ENCODE assay signal across 33 mouse cellular contexts in genomic region chr16:46165305-46165704, GRCm38 (mm10). TPM values are rescaled to one million over a fixed set of nuclear protein-coding genes. Genes with fewer than 3 reads are reported as not detected.
DNase-seq lines count a peak whose midpoint lies in the region; ATAC-seq and TF ChIP-seq lines count a peak whose summit lies in the region.
"Had no signal": no experiment of that assay in that cellular context is flagged by ENCODE, and none has a peak within 500 bp of the region (broad histone marks: within the 10 kb centered on the region; RNA-seq: fewer than 3 reads in every experiment).

No protein-coding gene starts in this region.

- H3K36me3 ChIP-seq in forebrain, postnatal 0 days (ENCODE audit: insufficient read depth): no peaks in the 10 kb centered on the region
- no peaks in the 10 kb centered on the region for H3K36me3 ChIP-seq in forebrain, embryonic 16.5 days (ENCODE audit: control insufficient read depth, insufficient read depth)
- no peaks in the 10 kb centered on the region for H3K36me3 ChIP-seq in heart, embryonic 11.5 days (ENCODE audit: control insufficient read depth, insufficient read depth, low read length)
- H3K36me3 ChIP-seq: embryonic facial prominence, embryonic 10.5 days; embryonic facial prominence, embryonic 13.5 days; forebrain, embryonic 12.5 days; forebrain, embryonic 15.5 days; heart, embryonic 13.5 days had no signal

- no peak overlapping the region for H3K4me3 ChIP-seq in forebrain, postnatal 0 days (ENCODE audit: low read depth, low read length)
- H3K4me3 ChIP-seq in forebrain, embryonic 16.5 days (replicated peaks; ENCODE audit: low read length): no peak overlapping the region
- H3K4me3 ChIP-seq in heart, embryonic 11.5 days (ENCODE audit: low read depth, low read length): no peak overlapping the region
- H3K4me3 ChIP-seq: embryonic facial prominence, embryonic 10.5 days; embryonic facial prominence, embryonic 13.5 days; erythroblast, embryonic 14.5 days; forebrain, embryonic 12.5 days; forebrain, embryonic 15.5 days; heart, adult 2 months; heart, embryonic 13.5 days had no signal

- no peak overlapping the region for H3K27ac ChIP-seq in forebrain, postnatal 0 days (ENCODE audit: low read depth, low read length)
- no peak overlapping the region for H3K27ac ChIP-seq in forebrain, embryonic 16.5 days (ENCODE audit: low read length)
- no peak overlapping the region for H3K27ac ChIP-seq in heart, embryonic 11.5 days (ENCODE audit: low read depth, low read length)
- H3K27ac ChIP-seq: embryonic facial prominence, embryonic 10.5 days; embryonic facial prominence, embryonic 13.5 days; forebrain, embryonic 12.5 days; forebrain, embryonic 15.5 days; heart, adult 2 months; heart, embryonic 13.5 days; hindbrain, embryonic 14.5 days; hindbrain, postnatal 0 days had no signal

- no peaks in the 10 kb centered on the region for H3K4me1 ChIP-seq in forebrain, postnatal 0 days (ENCODE audit: insufficient read depth)
- H3K4me1 ChIP-seq in forebrain, embryonic 16.5 days (replicated peaks; ENCODE audit: control insufficient read depth, insufficient read depth, low read length): no peaks in the 10 kb centered on the region
- no peaks in the 10 kb centered on the region for H3K4me1 ChIP-seq in heart, embryonic 11.5 days (ENCODE audit: control insufficient read depth, insufficient read depth, low read length)
- H3K4me1 ChIP-seq: embryonic facial prominence, embryonic 10.5 days; embryonic facial prominence, embryonic 13.5 days; forebrain, embryonic 12.5 days; forebrain, embryonic 15.5 days; heart, embryonic 13.5 days had no signal

- no peak overlapping the region for H3K9ac ChIP-seq in forebrain, postnatal 0 days
- no peak overlapping the region for H3K9ac ChIP-seq in forebrain, embryonic 16.5 days (replicated peaks; ENCODE audit: low read depth, low read length)
- H3K9ac ChIP-seq in heart, embryonic 11.5 days (ENCODE audit: low read depth, low read length): no peak overlapping the region
- H3K9ac ChIP-seq: embryonic facial prominence, embryonic 13.5 days; forebrain, embryonic 12.5 days; forebrain, embryonic 15.5 days; heart, embryonic 13.5 days; hindbrain, embryonic 14.5 days had no signal

- WGBS in forebrain, postnatal 0 days: 58% methylated on average over 4 of the region's 4 CpGs
- 68% methylated on average over 4 of the region's 4 CpGs for WGBS in forebrain, embryonic 16.5 days
- 75% methylated on average over 4 of the region's 4 CpGs for WGBS in heart, embryonic 11.5 days (ENCODE audit: insufficient replicate concordance)

- H3K9me3 ChIP-seq in forebrain, postnatal 0 days (ENCODE audit: low read length): no peaks in the 10 kb centered on the region
- H3K9me3 ChIP-seq in forebrain, embryonic 16.5 days (ENCODE audit: control insufficient read depth, low read length): no peaks in the 10 kb centered on the region
- H3K9me3 ChIP-seq in heart, embryonic 11.5 days (replicated peaks; ENCODE audit: control insufficient read depth, low read length): no peaks in the 10 kb centered on the region
- H3K9me3 ChIP-seq: embryonic facial prominence, embryonic 10.5 days; embryonic facial prominence, embryonic 13.5 days; forebrain, embryonic 12.5 days; forebrain, embryonic 15.5 days; heart, embryonic 13.5 days had no signal

- intact Hi-C loops in gastrocnemius, postnatal 36 days (cut with DNase I): no loop called here

- ATAC-seq in forebrain, postnatal 0 days: no peak
- ATAC-seq in forebrain, embryonic 16.5 days: no peak
- no peak for ATAC-seq in heart, embryonic 11.5 days (replicated peaks; ENCODE audit: insufficient number of reproducible peaks, low FRiP score, low TSS enrichment)
- ATAC-seq: forebrain, embryonic 15.5 days; hindbrain, postnatal 0 days; inflammation-experienced regulatory T-cells, adult 6 months; intestine, embryonic 16.5 days; Patski had no signal

- H3K4me2 ChIP-seq in forebrain, postnatal 0 days (ENCODE audit: low read depth): no peak overlapping the region
- no peak overlapping the region for H3K4me2 ChIP-seq in forebrain, embryonic 16.5 days (ENCODE audit: low read length)
- H3K4me2 ChIP-seq in heart, embryonic 11.5 days: no peak overlapping the region
- H3K4me2 ChIP-seq: embryonic facial prominence, embryonic 13.5 days; forebrain, embryonic 12.5 days; forebrain, embryonic 15.5 days; heart, embryonic 13.5 days; hindbrain, embryonic 14.5 days had no signal

- H3K27me3 ChIP-seq in forebrain, postnatal 0 days (ENCODE audit: insufficient read depth, low read length): no peaks in the 10 kb centered on the region
- no peaks in the 10 kb centered on the region for H3K27me3 ChIP-seq in forebrain, embryonic 16.5 days (replicated peaks; ENCODE audit: control insufficient read depth, insufficient read depth, low read length)
- no peaks in the 10 kb centered on the region for H3K27me3 ChIP-seq in heart, embryonic 11.5 days (ENCODE audit: control insufficient read depth, insufficient read depth, low read length)
- H3K27me3 ChIP-seq: embryonic facial prominence, embryonic 13.5 days; forebrain, embryonic 12.5 days; forebrain, embryonic 15.5 days; heart, embryonic 13.5 days had no signal

- no peak for TF ChIP-seq CTCF in forebrain, postnatal 0 days (IDR thresholded peaks at IDR 0.05; ENCODE audit: low read depth)

- DNase-seq in forebrain, postnatal 0 days: peak; percentile 17
- DNase-seq in heart, adult 8-10 months (ENCODE audit: low spot score): peak; percentile 13
- peak; percentile 7 for DNase-seq in right cerebral cortex, adult 18-20 months
- no peak for DNase-seq in right cerebral cortex, postnatal 10 days (ENCODE audit: low spot score in 2 of 2)
- no peak for DNase-seq in gastrocnemius, postnatal 36 days
- no peak for DNase-seq in urinary bladder, postnatal 36 days (ENCODE audit: low spot score in 2 of 2)
- DNase-seq: adrenal gland, postnatal 10 days; adrenal gland, postnatal 36 days; cerebellum, adult 11-12 months; cerebellum, adult 8-10 months; cerebellum, postnatal 10 days; cerebellum, postnatal 36 days; embryo, embryonic 11 days; gastrocnemius, postnatal 10 days; heart, postnatal 4 days; kidney, adult 18-20 months had no signal

RNA-seq across cellular contexts. Expression of gene Gm4737, which starts 10.4 kb away (rescaled TPM):
- total RNA-seq in forebrain, postnatal 0 days (2014; rRNA removed): 0.90 and 1.4 TPM in 2 replicates
- polyA plus RNA-seq in forebrain, postnatal 0 days (2015; fragmentation: Nextera tagmentation; extraction: Ambion mirVana): 0.90 and 2.1 TPM in 2 replicates
- polyA plus RNA-seq in forebrain, embryonic 16.5 days (2015; fragmentation: Nextera tagmentation; extraction: Ambion mirVana): 2.3 and 2.9 TPM in 2 replicates
- total RNA-seq in heart, adult 8-10 months (2022): 10 to 100 TPM; 10.0 to 12.8 (median 12.0) TPM
- polyA plus RNA-seq in heart, embryonic 11.5 days (2014; fragmentation: Nextera tagmentation; extraction: Ambion mirVana): 3.2 and 3.3 TPM in 2 replicates
- total RNA-seq in gastrocnemius, postnatal 36 days (2021): 10 to 100 TPM; 12.5 to 17.5 TPM

RNA-seq across cellular contexts. Expression of gene Cd96, which starts 45.3 kb away (rescaled TPM):
- total RNA-seq in forebrain, postnatal 0 days (2014; rRNA removed): 0.10 and 0.46 TPM in 2 replicates
- polyA plus RNA-seq in forebrain, postnatal 0 days (2015; fragmentation: Nextera tagmentation; extraction: Ambion mirVana): 0.06 TPM in 1 of 2 replicates, not detected in the other
- 0.11 TPM in 1 of 2 replicates, not detected in the other for polyA plus RNA-seq in forebrain, embryonic 16.5 days (2015; fragmentation: Nextera tagmentation; extraction: Ambion mirVana)
- not detected for total RNA-seq in heart, adult 8-10 months (2022)
- 0.13 TPM in 1 of 2 replicates, not detected in the other for polyA plus RNA-seq in heart, embryonic 11.5 days (2014; fragmentation: Nextera tagmentation; extraction: Ambion mirVana)
- not detected for total RNA-seq in gastrocnemius, postnatal 36 days (2021)
- total RNA-seq: adrenal gland, postnatal 36 days; gastrocnemius, adult 18-20 months; gastrocnemius, postnatal 10 days; gastrocnemius, postnatal 4 days; heart, adult 2 months; heart, postnatal 4 days; hindbrain, postnatal 0 days had no signal
- polyA plus RNA-seq: cortical plate, adult 2 months; embryonic facial prominence, embryonic 13.5 days; erythroblast, embryonic 14.5 days; forebrain, embryonic 12.5 days; forebrain, embryonic 15.5 days; hindbrain, embryonic 14.5 days had no signal

Comparison
In these comparisons a context has a peak if more than half of its experiments do, and no peak if none do; other contexts are left out.
1. DNase-seq: peak in forebrain, postnatal 0 days (single experiment), heart, adult 8-10 months (single experiment) and right cerebral cortex, adult 18-20 months (single experiment); none in right cerebral cortex, postnatal 10 days (0 of 2), gastrocnemius, postnatal 36 days (0 of 2) and urinary bladder, postnatal 36 days (0 of 2).